Mouse (Mus musculus) heart, embryonic 15.5 days (tissue): ENCODE data around the gene Ebf1. TPM values are rescaled to one million over a fixed set of nuclear protein-coding genes. Genes with fewer than 3 reads are reported as not detected.

ENCODE experiments used
- ATAC-seq: fragments of 200-750 bp; cut with Nextera tagmentation; replicated peaks from 2 replicates; pipeline ENCODE4 v1.8.0; 2017; ENCODE audit warnings: low read depth, moderate TSS enrichment; ENCODE audit not compliant: insufficient number of reproducible peaks, insufficient read depth, low FRiP score
- H3K27ac ChIP-seq: fragments of 300-500 bp; sonication (generic); 2 replicates; pipeline ENCODE4 v1.5.1; 2015; ENCODE audit warnings: mild to moderate bottlenecking, inconsistent platforms
- H3K27me3 ChIP-seq: fragments of 300-500 bp; sonication (generic); 2 replicates; pipeline ENCODE4 v1.6.1; 2015; ENCODE audit warnings: inconsistent platforms
- H3K36me3 ChIP-seq: fragments of 300-500 bp; sonication (generic); 2 replicates; pipeline ENCODE4 v1.6.1; 2015; ENCODE audit warnings: mild to moderate bottlenecking, inconsistent platforms
- H3K4me1 ChIP-seq: fragments of 300-500 bp; sonication (generic); replicated peaks from 2 replicates; pipeline ENCODE4 v1.6.1; 2015; ENCODE audit warnings: inconsistent platforms
- H3K4me2 ChIP-seq: fragments of 300-500 bp; sonication (generic); 2 replicates; pipeline ENCODE4 v1.6.1; 2015; ENCODE audit warnings: inconsistent platforms, mild to moderate bottlenecking, moderate library complexity
- H3K4me3 ChIP-seq: fragments of 300-500 bp; sonication (generic); 2 replicates; pipeline ENCODE4 v1.5.1; 2015; ENCODE audit warnings: mild to moderate bottlenecking, inconsistent platforms
- H3K9ac ChIP-seq: fragments of 300-500 bp; sonication (generic); 2 replicates; pipeline ENCODE4 v1.6.1; 2015; ENCODE audit warnings: mild to moderate bottlenecking, inconsistent platforms
- H3K9me3 ChIP-seq: fragments of 300-500 bp; sonication (generic); replicated peaks from 2 replicates; pipeline ENCODE4 v1.6.1; 2016; ENCODE audit warnings: inconsistent platforms
- WGBS: fragments of 180-500 bp; shearing (Covaris S2); methylation state at CpG from one replicate; pipeline ENCODE4 v1.1.7; 2015; ENCODE audit warnings: mixed read lengths; 5-methylcytosine and 5-hydroxymethylcytosine counted together
- polyA plus RNA-seq: library from polyadenylated mRNA; unstranded; fragments of >200 nt; fragmentation: Nextera tagmentation; extraction: Ambion mirVana; gene quantifications from 2 replicates; pipeline ENCODE4 v1.2.1, GENCODE M21; 2015

The Ebf1 gene
- polyA plus RNA-seq, 1 experiment from 2014 or later, result 16.8 TPM

DNA sequence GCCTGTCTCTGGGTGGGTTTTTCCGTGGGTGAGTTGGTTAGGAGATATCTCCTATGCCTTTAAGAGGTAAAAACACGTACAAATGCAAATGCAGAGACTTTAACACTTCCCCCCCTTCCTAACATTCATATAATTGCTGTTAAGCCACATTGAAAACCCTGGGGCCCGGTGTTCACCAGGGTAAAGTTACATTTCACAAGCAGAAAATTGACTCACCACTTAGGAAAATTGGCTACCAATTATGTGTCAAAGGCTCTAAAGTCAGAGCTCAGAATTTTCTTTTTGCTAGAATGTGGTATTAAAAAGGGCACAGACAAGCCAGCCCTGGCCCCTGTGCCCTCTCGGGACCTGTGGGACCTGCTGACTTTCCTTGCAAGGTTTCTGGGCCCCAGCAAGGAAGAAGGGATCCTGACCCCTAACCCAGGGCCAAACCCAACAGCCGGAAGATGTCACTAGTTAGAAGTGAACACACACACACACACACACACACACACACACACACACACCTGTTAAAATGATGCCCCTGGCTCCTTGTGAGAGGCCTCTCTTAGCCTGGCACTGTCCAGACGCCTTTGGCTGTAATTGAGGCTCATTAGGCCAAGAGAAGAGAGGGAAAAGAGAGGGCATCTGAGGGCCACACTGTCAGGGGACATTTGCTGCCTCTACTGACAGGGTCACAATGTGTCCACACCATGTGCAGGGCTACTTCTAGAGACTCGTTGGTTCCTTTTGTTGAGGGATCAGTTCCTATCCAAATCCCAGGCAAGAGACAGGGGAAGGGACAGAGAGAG is 48.8 kb downstream of the Ebf1 start:
- ATAC-seq, result peak; percentile 21; the same call in 1 of the 2 replicates
- Histone ChIP-seq H3K4me1 (peaks cover 11% of the 10 kb centered on the region), H3K9me3 (no peaks in the 10 kb centered on the region), H3K27me3 (no peaks in the 10 kb centered on the region), H3K36me3 (no peaks in the 10 kb centered on the region), H3K27ac (peak overlapping the region; percentile 67), H3K4me3 (no peak overlapping the region), H3K9ac (no peak overlapping the region), H3K4me2 (peak overlapping the region; percentile 60; the same call in 1 of the 2 replicates)
- WGBS, result 60% methylated on average over 7 of the region's 7 CpGs

DNA sequence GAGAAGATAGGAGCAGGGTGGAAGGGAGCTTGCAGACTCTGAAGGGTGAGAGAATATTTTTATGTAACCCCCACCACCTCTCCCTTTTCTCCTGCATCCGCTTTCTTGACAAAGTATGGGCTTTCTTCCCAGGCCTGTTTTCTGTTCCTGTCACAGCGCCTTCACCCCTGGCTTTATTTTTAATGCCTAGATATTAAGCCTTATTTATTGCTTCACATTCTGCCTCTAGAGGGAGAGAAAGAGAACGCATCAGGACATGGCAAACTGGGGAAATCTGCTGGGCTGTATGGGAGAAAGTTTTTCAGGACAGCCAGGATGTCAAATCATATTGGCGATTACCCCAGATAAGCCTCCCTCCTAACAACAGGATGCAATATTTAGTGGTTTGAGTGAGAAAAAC is 49.6 kb downstream of the Ebf1 start:
- Histone ChIP-seq H3K4me2 (no peak overlapping the region), H3K4me1 (peaks cover 11% of the 10 kb centered on the region), H3K4me3 (no peak overlapping the region), H3K9ac (no peak overlapping the region), H3K27ac (0 out of 2 replicates have a peak overlapping the region, but pooled peaks have one; percentile 67), H3K9me3 (no peaks in the 10 kb centered on the region), H3K27me3 (no peaks in the 10 kb centered on the region), H3K36me3 (no peaks in the 10 kb centered on the region)
- WGBS, result 38% methylated on average over 4 of the region's 4 CpGs
- 0 out of 2 replicates have a peak, but pooled peaks have one; percentile 28 for ATAC-seq

DNA sequence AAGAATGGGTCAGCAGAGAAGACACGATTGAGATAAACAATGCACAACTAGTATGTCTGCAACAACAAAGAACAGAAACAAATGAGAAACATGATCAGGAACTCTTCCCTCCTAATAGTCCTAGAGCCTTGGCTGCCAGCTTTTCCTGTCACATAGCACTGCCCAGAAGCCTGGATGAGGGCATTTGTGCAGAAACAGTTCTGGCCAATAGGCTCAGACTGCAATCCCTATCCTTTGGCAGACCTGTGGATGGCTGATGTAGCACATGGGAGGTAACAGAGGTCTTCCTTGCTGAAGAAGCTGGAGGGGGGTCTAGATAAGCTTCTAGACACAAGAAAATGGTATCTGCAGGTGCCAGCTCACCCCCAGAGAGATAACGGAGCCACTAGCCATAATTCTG is 64.2 kb downstream of the Ebf1 start:
- H3K27me3 ChIP-seq, result no peaks in the 10 kb centered on the region
- H3K36me3 ChIP-seq, result no peaks in the 10 kb centered on the region
- no peak overlapping the region for H3K9ac ChIP-seq
- peaks cover 11% of the 10 kb centered on the region for H3K4me1 ChIP-seq
- no peak overlapping the region for H3K4me2 ChIP-seq
- no peak for ATAC-seq
- no peaks in the 10 kb centered on the region for H3K9me3 ChIP-seq
- H3K4me3 ChIP-seq, result no peak overlapping the region
- 83% methylated on average over 2 of the region's 2 CpGs for WGBS
- no peak overlapping the region for H3K27ac ChIP-seq

DNA sequence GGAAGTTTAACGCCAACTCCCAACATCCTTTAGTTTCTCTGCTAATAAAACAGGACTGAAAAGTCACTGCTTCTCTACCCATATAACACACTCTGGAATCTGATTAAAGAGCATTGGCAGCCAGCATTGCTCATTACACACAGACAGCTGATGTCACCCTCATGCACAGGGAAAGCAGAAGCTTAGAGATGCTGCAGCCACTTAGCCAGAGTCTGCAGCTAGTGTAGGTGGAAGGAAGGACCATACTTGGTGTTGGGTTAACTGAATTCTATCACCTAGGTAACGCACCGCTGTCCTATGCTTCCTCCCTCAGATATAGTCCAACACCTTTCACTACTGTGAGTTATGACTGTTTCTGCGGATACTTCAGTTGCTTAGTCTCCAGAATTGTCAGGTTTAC is 64.9 kb downstream of the Ebf1 start:
- WGBS, result 88% methylated on average over 4 of the region's 4 CpGs

DNA sequence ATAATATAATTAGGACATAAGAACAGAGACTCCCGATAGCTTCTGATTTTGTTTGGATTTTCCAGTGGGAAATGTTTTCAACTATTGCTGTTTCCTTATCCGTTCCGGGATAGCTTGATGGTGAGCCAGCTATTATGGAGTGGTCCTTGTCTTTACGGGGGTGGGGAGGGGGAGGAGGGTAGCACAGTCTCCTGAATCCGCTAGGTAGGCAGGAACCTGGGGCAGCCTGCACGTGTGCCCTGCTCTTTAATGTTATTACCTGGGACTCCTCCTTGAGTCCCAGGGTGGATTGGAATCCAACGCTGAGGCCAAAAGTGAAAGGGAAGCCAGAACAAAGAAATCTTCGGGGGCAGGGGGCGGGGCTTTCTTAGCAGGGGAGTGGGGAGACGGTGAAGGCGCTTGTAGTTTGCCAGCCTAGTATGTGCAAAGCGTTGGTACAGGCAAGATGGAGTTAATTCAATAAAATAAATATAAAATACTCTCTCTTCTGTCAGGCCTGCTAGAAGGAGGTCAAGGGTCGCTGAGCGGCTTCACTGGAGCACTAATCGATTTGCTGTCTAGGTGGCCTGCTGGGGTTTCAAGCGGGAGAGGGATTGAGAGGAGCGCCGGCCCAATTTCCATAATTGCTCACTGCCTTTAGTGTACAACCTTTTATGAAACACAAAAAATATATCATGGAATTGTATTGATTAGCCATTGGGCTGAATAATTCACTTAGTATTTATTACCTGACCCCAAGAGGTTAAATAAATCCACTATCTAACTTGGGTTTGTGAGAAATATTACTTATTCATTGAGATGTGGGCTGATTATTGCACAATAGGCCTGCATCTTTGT is 65.8 kb downstream of the Ebf1 start:
- ATAC-seq, result no peak
- Histone ChIP-seq H3K36me3 (no peaks in the 10 kb centered on the region), H3K9ac (no peak overlapping the region), H3K4me2 (no peak overlapping the region), H3K9me3 (no peaks in the 10 kb centered on the region), H3K27me3 (no peaks in the 10 kb centered on the region), H3K4me3 (no peak overlapping the region), H3K4me1 (peaks cover 11% of the 10 kb centered on the region), H3K27ac (no peak overlapping the region)
- 52% methylated on average over 18 of the region's 18 CpGs for WGBS

More for the DNA sequence above, 64.9 kb downstream of the Ebf1 start:
- no peak overlapping the region for H3K27ac ChIP-seq
- H3K9me3 ChIP-seq, result no peaks in the 10 kb centered on the region
- H3K27me3 ChIP-seq, result no peaks in the 10 kb centered on the region
- ATAC-seq, result no peak
- no peak overlapping the region for H3K4me3 ChIP-seq
- peaks cover 11% of the 10 kb centered on the region for H3K4me1 ChIP-seq
- H3K36me3 ChIP-seq, result no peaks in the 10 kb centered on the region
- no peak overlapping the region for H3K9ac ChIP-seq
- H3K4me2 ChIP-seq, result no peak overlapping the region

DNA sequence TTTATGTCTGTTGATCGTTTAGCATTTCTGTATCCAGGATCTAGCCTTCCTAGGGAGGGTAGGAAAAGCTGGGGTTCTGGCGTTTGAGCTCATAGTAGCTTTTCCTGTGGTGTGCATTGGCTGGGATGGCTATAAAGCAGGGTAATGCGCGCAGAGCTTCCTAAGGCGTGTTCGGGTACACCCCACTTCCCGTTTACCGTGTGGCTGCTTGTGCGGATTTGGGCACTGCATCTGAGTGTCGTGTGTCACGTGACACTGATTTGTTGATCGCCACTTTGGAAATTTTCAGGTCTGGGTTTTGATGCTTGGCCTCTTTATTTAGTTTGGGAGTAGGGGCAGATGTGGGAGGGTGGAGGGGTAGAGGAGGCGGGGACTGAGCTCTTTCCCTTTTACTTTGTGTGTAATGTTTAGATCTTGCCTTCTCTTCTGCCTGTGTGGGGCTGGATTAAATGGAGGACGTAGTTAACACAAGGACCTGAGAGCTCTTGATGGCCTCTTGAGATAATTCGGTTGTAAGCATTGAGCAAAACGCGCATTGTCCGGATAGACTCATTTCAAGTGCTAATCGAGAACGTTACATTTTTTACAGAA is 67.5 kb downstream of the Ebf1 start:
- peak overlapping the region; percentile 38 for H3K4me2 ChIP-seq
- H3K9ac ChIP-seq, result no peak overlapping the region
- peak overlapping the region; percentile 10 for H3K4me3 ChIP-seq
- H3K36me3 ChIP-seq, result no peaks in the 10 kb centered on the region
- H3K9me3 ChIP-seq, result no peaks in the 10 kb centered on the region
- peak; percentile 64; the same call in 1 of the 2 replicates for ATAC-seq
- H3K27ac ChIP-seq, result peak overlapping the region; percentile 68
- peaks cover 17% of the 10 kb centered on the region for H3K4me1 ChIP-seq
- no peaks in the 10 kb centered on the region for H3K27me3 ChIP-seq
- 41% methylated on average over 20 of the region's 20 CpGs for WGBS

DNA sequence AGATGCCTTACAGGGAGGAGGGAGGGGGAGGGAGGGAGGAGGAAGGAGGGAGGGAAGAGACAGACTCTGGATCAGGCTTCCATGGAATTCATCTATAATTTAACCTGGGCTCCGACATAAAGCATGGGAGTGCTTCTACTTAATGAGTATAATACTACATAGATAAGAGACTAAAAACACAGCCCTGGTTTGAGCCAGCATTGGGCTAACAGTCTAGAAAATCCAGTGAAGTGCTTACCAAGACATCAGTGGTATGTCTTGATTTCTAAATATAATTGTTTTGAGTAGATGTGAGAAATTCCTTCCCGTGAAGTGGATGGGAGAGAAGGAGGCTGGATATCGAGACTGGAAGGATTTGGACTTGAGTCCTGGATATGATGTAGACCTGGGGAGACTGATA is 68.0 kb downstream of the Ebf1 start:
- ATAC-seq, result no peak
- Histone ChIP-seq H3K27ac (peak overlapping the region; percentile 68), H3K36me3 (no peaks in the 10 kb centered on the region), H3K4me3 (no peak overlapping the region), H3K4me2 (peak overlapping the region; percentile 38), H3K9me3 (no peaks in the 10 kb centered on the region), H3K27me3 (no peaks in the 10 kb centered on the region), H3K4me1 (peaks cover 22% of the 10 kb centered on the region), H3K9ac (no peak overlapping the region)
- 23% methylated on average over 3 of the region's 3 CpGs for WGBS

DNA sequence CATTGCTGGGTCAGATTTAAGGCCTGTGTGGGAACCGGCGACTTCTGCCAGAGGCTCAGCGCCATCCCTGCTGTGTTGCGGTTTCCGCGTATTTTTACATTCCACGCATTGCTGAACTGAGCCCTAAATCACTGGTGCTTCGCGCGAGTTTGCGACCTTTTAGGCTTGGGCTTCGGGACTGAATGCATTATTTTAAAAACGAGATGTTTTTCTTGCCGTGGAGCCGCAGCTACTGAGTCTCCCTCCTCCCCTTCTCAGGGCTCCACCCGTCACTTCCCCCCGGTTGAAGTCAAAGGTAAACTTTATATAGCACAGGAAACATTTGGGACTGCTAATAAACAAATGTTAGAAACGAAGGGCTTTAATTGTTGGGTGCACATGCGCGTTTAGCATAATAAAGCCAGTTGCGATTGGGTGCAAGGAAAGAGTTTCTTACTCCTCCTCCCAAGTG is 68.8 kb downstream of the Ebf1 start:
- H3K36me3 ChIP-seq, result no peaks in the 10 kb centered on the region
- H3K4me3 ChIP-seq, result peak overlapping the region; percentile 14
- H3K27ac ChIP-seq, result peak overlapping the region; percentile 68
- no peaks in the 10 kb centered on the region for H3K9me3 ChIP-seq
- H3K27me3 ChIP-seq, result no peaks in the 10 kb centered on the region
- ATAC-seq, result no peak
- H3K4me2 ChIP-seq, result peak overlapping the region; percentile 45
- 30% methylated on average over 21 of the region's 21 CpGs for WGBS
- no peak overlapping the region for H3K9ac ChIP-seq
- H3K4me1 ChIP-seq, result peaks cover 22% of the 10 kb centered on the region

DNA sequence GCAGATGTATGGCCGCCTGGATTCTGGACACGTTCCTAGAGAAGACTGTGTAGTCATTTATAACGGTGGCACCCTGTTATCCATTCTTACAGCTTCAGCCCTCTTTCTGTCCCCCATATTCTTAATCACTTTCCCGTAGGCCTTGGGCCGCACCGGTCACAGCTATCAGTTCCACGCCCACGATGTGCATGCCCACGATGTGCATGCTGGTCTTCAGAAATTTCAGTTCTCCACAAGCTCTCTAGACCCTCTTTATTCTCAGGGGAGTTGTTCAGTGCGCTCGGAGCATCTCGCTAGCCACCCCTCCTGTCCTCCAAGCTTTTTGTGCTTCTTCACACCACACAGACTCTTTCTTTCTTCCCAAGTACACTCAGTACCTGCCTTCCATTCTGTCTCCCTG is 69.3 kb downstream of the Ebf1 start:
- no peak overlapping the region for H3K4me3 ChIP-seq
- peak overlapping the region; percentile 68; the same call in 1 of the 2 replicates for H3K27ac ChIP-seq
- 72% methylated on average over 12 of the region's 12 CpGs for WGBS
- ATAC-seq, result no peak
- peaks cover 22% of the 10 kb centered on the region for H3K4me1 ChIP-seq
- H3K4me2 ChIP-seq, result peak overlapping the region; percentile 45
- no peaks in the 10 kb centered on the region for H3K36me3 ChIP-seq
- H3K27me3 ChIP-seq, result no peaks in the 10 kb centered on the region
- no peak overlapping the region for H3K9ac ChIP-seq
- no peaks in the 10 kb centered on the region for H3K9me3 ChIP-seq

DNA sequence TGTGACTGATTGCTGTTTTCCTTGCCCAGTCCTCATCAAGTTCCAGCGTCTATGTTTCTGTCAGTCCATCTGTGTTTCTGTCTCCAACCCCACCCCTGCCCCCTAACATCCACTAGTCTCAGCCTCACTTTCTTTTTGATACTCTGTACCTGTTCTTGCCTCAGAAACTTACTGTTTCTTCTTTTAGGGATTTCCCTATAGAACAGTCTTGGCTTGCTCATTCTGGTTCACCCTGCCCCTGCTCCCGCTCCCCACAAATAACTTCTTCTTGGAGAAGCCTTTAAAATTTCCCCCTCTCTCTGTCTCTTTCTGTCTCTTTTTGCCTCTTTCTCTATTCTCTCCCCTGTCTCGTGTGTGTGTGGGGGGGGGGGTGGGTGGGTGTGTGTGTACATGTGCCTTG is 71.4 kb downstream of the Ebf1 start:
- Histone ChIP-seq H3K9me3 (no peaks in the 10 kb centered on the region), H3K4me1 (peaks cover 17% of the 10 kb centered on the region), H3K27ac (no peak overlapping the region), H3K4me3 (no peak overlapping the region), H3K9ac (no peak overlapping the region), H3K4me2 (no peak overlapping the region), H3K27me3 (no peaks in the 10 kb centered on the region), H3K36me3 (no peaks in the 10 kb centered on the region)
- ATAC-seq, result no peak
- 74% methylated on average over 3 of the region's 3 CpGs for WGBS

DNA sequence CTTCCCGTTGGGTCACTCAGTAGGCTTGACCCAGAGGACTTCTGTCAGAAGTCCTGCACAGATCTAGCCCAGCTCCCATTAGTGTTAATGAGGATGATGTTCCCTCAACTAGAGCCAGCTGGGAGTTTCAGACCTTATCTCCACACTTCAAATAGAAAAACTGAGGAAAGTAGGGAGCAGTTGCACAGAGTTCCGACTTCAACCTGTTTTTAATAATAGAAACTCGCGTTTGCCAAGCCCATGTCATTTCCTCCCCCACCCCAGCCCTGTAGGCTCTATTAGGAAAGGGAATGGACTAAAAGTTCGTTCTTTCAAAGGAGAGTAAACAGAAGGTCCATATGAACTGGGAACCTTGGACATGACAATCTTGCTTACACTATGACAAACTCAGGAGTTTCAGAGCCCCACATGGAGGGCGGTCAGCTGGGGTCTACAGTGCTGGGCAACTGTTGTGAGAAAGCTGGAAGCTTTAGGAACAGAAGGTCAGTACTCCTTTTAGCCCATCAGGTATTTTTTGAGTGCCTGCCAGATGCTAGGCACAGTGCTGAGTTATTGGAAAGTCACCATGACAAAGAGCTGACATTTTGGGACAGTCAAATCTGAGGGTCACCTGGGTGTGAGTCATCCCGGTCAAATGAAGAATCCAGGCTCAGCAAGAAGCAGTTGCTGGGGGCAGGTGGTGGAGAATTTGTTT is 72.6 kb downstream of the Ebf1 start:
- peaks cover 17% of the 10 kb centered on the region for H3K4me1 ChIP-seq
- no peak overlapping the region for H3K27ac ChIP-seq

More for the DNA sequence above, 72.6 kb downstream of the Ebf1 start:
- Histone ChIP-seq H3K9ac (no peak overlapping the region), H3K4me2 (no peak overlapping the region), H3K9me3 (no peaks in the 10 kb centered on the region), H3K4me3 (no peak overlapping the region), H3K27me3 (no peaks in the 10 kb centered on the region), H3K36me3 (no peaks in the 10 kb centered on the region)
- no peak for ATAC-seq
- 56% methylated on average over 7 of the region's 7 CpGs for WGBS
